Mouse (Mus musculus): ENCODE data around the gene Atp6v0a4. TPM values are rescaled to one million over a fixed set of nuclear protein-coding genes. Genes with fewer than 3 reads are reported as not detected.

Gene Atp6v0a4
- total RNA-seq, 2 experiments from 2014 or later = 4.5 to 4.6 TPM

- DNase-seq (ENCODE audit: low spot score in 2 of 2) = no peak
These were observed 1.1 kb upstream of the Atp6v0a4 start for GRCm38 (mm10) chr6:38125462-38125861.

- DNase-seq (ENCODE audit: low spot score in 2 of 2) = no peak
These were observed 496 bp upstream of the Atp6v0a4 start for GRCm38 (mm10) chr6:38124882-38125281.

GRCm38 (mm10) chr6:38123471-38124206 is 747 bp downstream of the Atp6v0a4 start:
- DNase-seq (ENCODE audit: low spot score in 2 of 2) = no peak

- no peak for DNase-seq (ENCODE audit: low spot score in 2 of 2)
These were observed 1.6 kb downstream of the Atp6v0a4 start for GRCm38 (mm10) chr6:38122791-38123190.

- DNase-seq (ENCODE audit: low spot score in 2 of 2) = no peak
These were observed 2.5 kb downstream of the Atp6v0a4 start for GRCm38 (mm10) chr6:38121843-38122242.

- DNase-seq (ENCODE audit: low spot score in 2 of 2) = no peak
These were observed 3.6 kb downstream of the Atp6v0a4 start for GRCm38 (mm10) chr6:38120681-38121371.

GRCm38 (mm10) chr6:38118341-38118740 is 6.0 kb downstream of the Atp6v0a4 start:
- DNase-seq (ENCODE audit: low spot score in 2 of 2) = no peak

GRCm38 (mm10) chr6:38116107-38116770 is 8.1 kb downstream of the Atp6v0a4 start:
- no peak for DNase-seq (ENCODE audit: low spot score in 2 of 2)

- DNase-seq (ENCODE audit: low spot score in 2 of 2) = no peak
These were observed 13.5 kb downstream of the Atp6v0a4 start for GRCm38 (mm10) chr6:38110859-38111258.

GRCm38 (mm10) chr6:38109871-38110270 is 14.5 kb downstream of the Atp6v0a4 start:
- no peak for DNase-seq (ENCODE audit: low spot score in 2 of 2)

- DNase-seq (ENCODE audit: low spot score in 2 of 2) = no peak
These were observed 15.1 kb downstream of the Atp6v0a4 start, which contains the start of gene Tmem213 for GRCm38 (mm10) chr6:38109160-38109795. Tmem213 (plus strand) TSS chr6:38109255.

- no peak for DNase-seq (ENCODE audit: low spot score in 2 of 2)
These were observed 15.9 kb downstream of the Atp6v0a4 start for GRCm38 (mm10) chr6:38108449-38108848.

- DNase-seq (ENCODE audit: low spot score in 2 of 2) = no peak
These were observed 18.5 kb downstream of the Atp6v0a4 start for GRCm38 (mm10) chr6:38105924-38106323.

GRCm38 (mm10) chr6:38103775-38104174 is 20.6 kb downstream of the Atp6v0a4 start:
- DNase-seq (ENCODE audit: low spot score in 2 of 2) = no peak

- DNase-seq (ENCODE audit: low spot score in 2 of 2) = no peak
These were observed 22.1 kb downstream of the Atp6v0a4 start for GRCm38 (mm10) chr6:38102216-38102795.

GRCm38 (mm10) chr6:38096961-38097370 is 27.4 kb downstream of the Atp6v0a4 start:
- DNase-seq (ENCODE audit: low spot score in 2 of 2) = no peak

GRCm38 (mm10) chr6:38094701-38095100 is 29.7 kb downstream of the Atp6v0a4 start:
- no peak for DNase-seq (ENCODE audit: low spot score in 2 of 2)

GRCm38 (mm10) chr6:38092539-38092938 is 31.8 kb downstream of the Atp6v0a4 start:
- no peak for DNase-seq (ENCODE audit: low spot score in 2 of 2)

- DNase-seq (ENCODE audit: low spot score in 2 of 2) = no peak
These were observed 37.0 kb downstream of the Atp6v0a4 start for GRCm38 (mm10) chr6:38087242-38088026.

GRCm38 (mm10) chr6:38083204-38083603 is 41.2 kb downstream of the Atp6v0a4 start:
- no peak for DNase-seq (ENCODE audit: low spot score in 2 of 2)
